Mouse (Mus musculus) G1E (cell line): ENCODE results near the gene Wasf2. TPM values are rescaled to one million over a fixed set of nuclear protein-coding genes. Genes with fewer than 3 reads are reported as not detected.

Experiments
- ATAC-seq: 2 replicates; pipeline ENCODE4 v1.8.0; 2016; ENCODE audit warnings: mild to moderate bottlenecking; ENCODE audit not compliant: insufficient number of reproducible peaks, poor library complexity, low FRiP score, severe bottlenecking; ENCODE audit errors: extremely low read depth
- DNase-seq: peaks from one replicate; pipeline ENCODE4 v3.0.0; 2012; ENCODE audit warnings: low spot score
- H3K27me3 ChIP-seq: 2 replicates; pipeline ENCODE4 v1.6.1; 2012; ENCODE audit warnings: mild to moderate bottlenecking, low read length, inconsistent platforms; ENCODE audit not compliant: insufficient read depth
- H3K36me3 ChIP-seq: replicated peaks from 2 replicates; pipeline ENCODE3; 2012; ENCODE audit warnings: mild to moderate bottlenecking, inconsistent platforms
- H3K4me1 ChIP-seq: 2 replicates; pipeline ENCODE4 v1.6.1; 2012; ENCODE audit warnings: low read depth, low read length, inconsistent platforms, mixed read lengths; ENCODE audit not compliant: insufficient read depth
- H3K4me3 ChIP-seq: 2 replicates; pipeline ENCODE4 v1.5.1; 2012; ENCODE audit warnings: low read depth, mild to moderate bottlenecking, inconsistent platforms, low read length, moderate library complexity, mixed read lengths
- H3K9me3 ChIP-seq: replicated peaks from 2 replicates; pipeline ENCODE4 v1.6.1; 2012; ENCODE audit warnings: inconsistent platforms
- CTCF ChIP-seq: IDR thresholded peaks from 2 replicates; pipeline ENCODE4 v1.5.1; 2012; ENCODE audit warnings: low read depth, low read length, inconsistent platforms, mixed read lengths
- GATA1 ChIP-seq: IDR thresholded peaks from 2 replicates; pipeline ENCODE4 v1.6.1; 2012; ENCODE audit warnings: borderline replicate concordance, low read length, inconsistent platforms, mixed read lengths
- GATA2 ChIP-seq: IDR thresholded peaks from 2 replicates; pipeline ENCODE4 v1.6.1; 2012; ENCODE audit warnings: low read depth, low read length, inconsistent platforms, borderline replicate concordance
- POLR2AphosphoS5 ChIP-seq: IDR thresholded peaks from 2 replicates; pipeline ENCODE4 v1.6.1; 2012; ENCODE audit warnings: low read depth, low read length, inconsistent platforms; ENCODE audit not compliant: insufficient replicate concordance
- TAL1 ChIP-seq: conservative IDR thresholded peaks from 2 replicates; pipeline ENCODE4 v1.6.1; 2012; ENCODE audit warnings: low read depth, low read length, inconsistent platforms, mixed read lengths
- polyA plus RNA-seq: library from polyadenylated mRNA; stranded (reverse); fragments of >175 nt; gene quantifications from 2 replicates; pipeline ENCODE4 v1.2.3, GENCODE M21; 2012
- total RNA-seq, 2 experiments: library from RNA; stranded (forward) in 1 of 2; stranded (reverse) in 1 of 2; fragments of 200-1000 nt in 1 of 2; fragments of >200 nt in 1 of 2; fragmentation: Nextera tagmentation in 1 of 2; gene quantifications; 2 replicates each; pipeline ENCODE4 v1.2.3; 2014 to 2017

Gene Wasf2
- total and polyA plus RNA-seq, 3 experiments = 12.1 to 127 (median 58.3) TPM

GRCm38 (mm10) chr4:133202254-133202653 lies 71.9 kb downstream of the Wasf2 start:
- ATAC-seq = no peak
- Histone ChIP-seq H3K27me3 (peaks cover 14% of the 10 kb centered on the region), H3K36me3 (peaks cover 33% of the 10 kb centered on the region), H3K9me3 (no peaks in the 10 kb centered on the region), H3K4me1 (peaks cover 16% of the 10 kb centered on the region), H3K4me3 (no peak overlapping the region)
- TF ChIP-seq GATA1 (no peak), CTCF (no peak), GATA2 (no peak), POLR2AphosphoS5 (no peak), TAL1 (no peak)
- no peak for DNase-seq

GRCm38 (mm10) chr4:133203591-133203990 lies 73.3 kb downstream of the Wasf2 start:
- H3K27me3 ChIP-seq = peaks cover 23% of the 10 kb centered on the region
- H3K36me3 ChIP-seq = peaks cover 22% of the 10 kb centered on the region
- H3K4me1 ChIP-seq = peaks cover 16% of the 10 kb centered on the region
- no peak overlapping the region for H3K4me3 ChIP-seq
- no peak for DNase-seq
- TF ChIP-seq GATA1 = no peak
- TF ChIP-seq TAL1 = no peak
- 0 out of 2 replicates have a peak, but pooled peaks have one; percentile 26 for TF ChIP-seq POLR2AphosphoS5
- TF ChIP-seq GATA2 = no peak
- TF ChIP-seq CTCF = no peak
- ATAC-seq = no peak
- H3K9me3 ChIP-seq = no peaks in the 10 kb centered on the region

- Histone ChIP-seq H3K27me3 (peaks cover 30% of the 10 kb centered on the region), H3K36me3 (peaks cover 18% of the 10 kb centered on the region), H3K4me3 (no peak overlapping the region), H3K4me1 (peaks cover 18% of the 10 kb centered on the region), H3K9me3 (no peaks in the 10 kb centered on the region)
- no peak for DNase-seq
- TF ChIP-seq GATA1 (no peak), TAL1 (no peak), CTCF (no peak), GATA2 (no peak)
- no peak for ATAC-seq
These were observed 74.1 kb downstream of the Wasf2 start for GRCm38 (mm10) chr4:133204379-133204778.

- H3K27me3 ChIP-seq = peaks cover 65% of the 10 kb centered on the region
- ATAC-seq (no peak), DNase-seq (peak; percentile 66)
- H3K36me3 ChIP-seq = no peaks in the 10 kb centered on the region
- H3K4me3 ChIP-seq = no peak overlapping the region
- H3K4me1 ChIP-seq = peaks cover 32% of the 10 kb centered on the region
- TF ChIP-seq CTCF (peak; percentile 93), GATA2 (no peak)
- H3K9me3 ChIP-seq = no peaks in the 10 kb centered on the region
These were observed 79.1 kb downstream of the Wasf2 start for GRCm38 (mm10) chr4:133209366-133209765.

GRCm38 (mm10) chr4:133210023-133210787 lies 79.9 kb downstream of the Wasf2 start:
- H3K9me3 ChIP-seq = no peaks in the 10 kb centered on the region
- peaks cover 61% of the 10 kb centered on the region for H3K27me3 ChIP-seq
- ATAC-seq (no peak), DNase-seq (no peak)
- TF ChIP-seq GATA2 (no peak), TAL1 (no peak), GATA1 (no peak), POLR2AphosphoS5 (no peak), CTCF (no peak)
- H3K4me3 ChIP-seq = 0 out of 2 replicates have a peak overlapping the region, but pooled peaks have one; percentile 36
- peaks cover 32% of the 10 kb centered on the region for H3K4me1 ChIP-seq
- no peaks in the 10 kb centered on the region for H3K36me3 ChIP-seq

GRCm38 (mm10) chr4:133210788-133211390 lies 80.6 kb downstream of the Wasf2 start:
- peaks cover 59% of the 10 kb centered on the region for H3K27me3 ChIP-seq
- no peaks in the 10 kb centered on the region for H3K36me3 ChIP-seq
- TF ChIP-seq CTCF (no peak), TAL1 (no peak), GATA1 (no peak), GATA2 (no peak), POLR2AphosphoS5 (no peak)
- H3K4me1 ChIP-seq = peaks cover 32% of the 10 kb centered on the region
- no peaks in the 10 kb centered on the region for H3K9me3 ChIP-seq
- ATAC-seq = no peak
- no peak for DNase-seq
- H3K4me3 ChIP-seq = 0 out of 2 replicates have a peak overlapping the region, but pooled peaks have one; percentile 10
